Mouse (Mus musculus): ENCODE measurements around the gene Klhl12. TPM values are rescaled to one million over a fixed set of nuclear protein-coding genes. Genes with fewer than 3 reads are reported as not detected.

Klhl12 gene
- 17.4 and 20.8 TPM in 2 replicates for polyA plus RNA-seq (2014; fragmentation: Nextera tagmentation; extraction: Ambion mirVana)

GRCm38 (mm10) chr1:134454904-134455824, at the start of gene Klhl12:
TSS of gene Klhl12 (plus strand) at chr1:134455531.
- Histone ChIP-seq H3K4me2 (ENCODE audit: low read length) (peak within 1 kb of the TSS; percentile 86), H3K9me3 (ENCODE audit: control insufficient read depth, low read length) (no peaks in the 10 kb centered on the region), H3K9ac (ENCODE audit: low read length) (peak within 1 kb of the TSS; percentile 96), H3K4me1 (ENCODE audit: control insufficient read depth in 2 of 2, insufficient read depth in 2 of 2, low read length in 2 of 2) (peaks cover 0 to 16% of the 10 kb centered on the region in 2 experiments; a peak in 2 of 4 replicates), H3K27ac (replicated peaks in 1 of 2; ENCODE audit: control insufficient read depth in 1 of 2, insufficient read depth in 1 of 2, low read depth in 2 of 2, low read length in 2 of 2) (peak within 1 kb of the TSS; percentile 32 to 55; a peak in 3 of 4 replicates), H3K36me3 (ENCODE audit: control insufficient read depth, insufficient read depth, low read length) (peaks cover 17% of the 10 kb centered on the region), H3K4me3 (ENCODE audit: control insufficient read depth in 1 of 2, insufficient read depth in 1 of 2, low read depth in 1 of 2, low read length in 2 of 2) (peak within 1 kb of the TSS; percentile 65 to 95), H3K27me3 (ENCODE audit: control insufficient read depth, insufficient read depth, low read length) (no peaks in the 10 kb centered on the region)
- WGBS = under 1% methylated on average over 61 of the region's 61 CpGs
- ATAC-seq (ENCODE audit: insufficient number of reproducible peaks, insufficient read depth, low FRiP score, low read depth) = peak; percentile 86

GRCm38 (mm10) chr1:134406414-134406771, 48.9 kb upstream of the Klhl12 start:
- Histone ChIP-seq H3K9ac (ENCODE audit: low read length) (peak overlapping the region; percentile 86), H3K4me1 (ENCODE audit: control insufficient read depth in 2 of 2, insufficient read depth in 2 of 2, low read length in 2 of 2) (peaks cover 2 to 5% of the 10 kb centered on the region in 2 experiments), H3K36me3 (ENCODE audit: control insufficient read depth, insufficient read depth, low read length) (peaks cover 39% of the 10 kb centered on the region), H3K27ac (replicated peaks in 1 of 2; ENCODE audit: control insufficient read depth in 1 of 2, insufficient read depth in 1 of 2, low read depth in 2 of 2, low read length in 2 of 2) (peak overlapping the region; percentile 11 to 71; a peak in 1 of 4 replicates), H3K9me3 (ENCODE audit: control insufficient read depth, low read length) (no peaks in the 10 kb centered on the region), H3K4me3 (ENCODE audit: control insufficient read depth in 1 of 2, insufficient read depth in 1 of 2, low read depth in 1 of 2, low read length in 2 of 2) (peak overlapping the region; percentile 65 to 70), H3K4me2 (ENCODE audit: low read length) (peak overlapping the region; percentile 69), H3K27me3 (ENCODE audit: control insufficient read depth, insufficient read depth, low read length) (no peaks in the 10 kb centered on the region)
- no peak for ATAC-seq (ENCODE audit: insufficient number of reproducible peaks, insufficient read depth, low FRiP score, low read depth)
- 25% methylated on average over 8 of the region's 8 CpGs for WGBS

- Histone ChIP-seq H3K27me3 (ENCODE audit: control insufficient read depth, insufficient read depth, low read length) (no peaks in the 10 kb centered on the region), H3K27ac (replicated peaks in 1 of 2; ENCODE audit: control insufficient read depth in 1 of 2, insufficient read depth in 1 of 2, low read depth in 2 of 2, low read length in 2 of 2) (no peak overlapping the region), H3K4me2 (ENCODE audit: low read length) (no peak overlapping the region), H3K36me3 (ENCODE audit: control insufficient read depth, insufficient read depth, low read length) (peaks cover 49% of the 10 kb centered on the region), H3K9me3 (ENCODE audit: control insufficient read depth, low read length) (no peaks in the 10 kb centered on the region), H3K9ac (ENCODE audit: low read length) (no peak overlapping the region), H3K4me3 (ENCODE audit: control insufficient read depth in 1 of 2, insufficient read depth in 1 of 2, low read depth in 1 of 2, low read length in 2 of 2) (no peak overlapping the region), H3K4me1 (ENCODE audit: control insufficient read depth in 2 of 2, insufficient read depth in 2 of 2, low read length in 2 of 2) (peaks cover 2 to 5% of the 10 kb centered on the region in 2 experiments)
- ATAC-seq (ENCODE audit: insufficient number of reproducible peaks, insufficient read depth, low FRiP score, low read depth) = no peak
- WGBS = 89% methylated on average over 8 of the region's 8 CpGs
Observed at GRCm38 (mm10) chr1:134408080-134408479, 47.3 kb upstream of the Klhl12 start.

- no peak overlapping the region for H3K4me3 ChIP-seq (ENCODE audit: control insufficient read depth in 1 of 2, insufficient read depth in 1 of 2, low read depth in 1 of 2, low read length in 2 of 2)
- H3K4me1 ChIP-seq (ENCODE audit: control insufficient read depth in 2 of 2, insufficient read depth in 2 of 2, low read length in 2 of 2) = peaks cover 4 to 19% of the 10 kb centered on the region in 2 experiments; a peak in 3 of 4 replicates
- H3K36me3 ChIP-seq (ENCODE audit: control insufficient read depth, insufficient read depth, low read length) = peaks cover 49% of the 10 kb centered on the region
- no peaks in the 10 kb centered on the region for H3K27me3 ChIP-seq (ENCODE audit: control insufficient read depth, insufficient read depth, low read length)
- H3K4me2 ChIP-seq (ENCODE audit: low read length) = no peak overlapping the region
- no peak for ATAC-seq (ENCODE audit: insufficient number of reproducible peaks, insufficient read depth, low FRiP score, low read depth)
- H3K9me3 ChIP-seq (ENCODE audit: control insufficient read depth, low read length) = no peaks in the 10 kb centered on the region
- H3K9ac ChIP-seq (ENCODE audit: low read length) = no peak overlapping the region
- 87% methylated on average over 9 of the region's 9 CpGs for WGBS
- H3K27ac ChIP-seq (replicated peaks in 1 of 2; ENCODE audit: control insufficient read depth in 1 of 2, insufficient read depth in 1 of 2, low read depth in 2 of 2, low read length in 2 of 2) = no peak overlapping the region
Observed at GRCm38 (mm10) chr1:134411706-134412629, 43.4 kb upstream of the Klhl12 start.

GRCm38 (mm10) chr1:134414038-134414437, 41.3 kb upstream of the Klhl12 start:
- peak overlapping the region; percentile 89; the same call in 1 of the 2 replicates for H3K9ac ChIP-seq (ENCODE audit: low read length)
- H3K27me3 ChIP-seq (ENCODE audit: control insufficient read depth, insufficient read depth, low read length) = no peaks in the 10 kb centered on the region
- peak overlapping the region; percentile 62 for H3K4me2 ChIP-seq (ENCODE audit: low read length)
- H3K27ac ChIP-seq (replicated peaks in 1 of 2; ENCODE audit: control insufficient read depth in 1 of 2, insufficient read depth in 1 of 2, low read depth in 2 of 2, low read length in 2 of 2) = peak overlapping the region in 1 of 2 experiments; percentile 87; a peak in 2 of 4 replicates
- peaks cover 34% of the 10 kb centered on the region for H3K36me3 ChIP-seq (ENCODE audit: control insufficient read depth, insufficient read depth, low read length)
- no peak for ATAC-seq (ENCODE audit: insufficient number of reproducible peaks, insufficient read depth, low FRiP score, low read depth)
- H3K4me1 ChIP-seq (ENCODE audit: control insufficient read depth in 2 of 2, insufficient read depth in 2 of 2, low read length in 2 of 2) = peaks cover 8 to 31% of the 10 kb centered on the region in 2 experiments
- no peaks in the 10 kb centered on the region for H3K9me3 ChIP-seq (ENCODE audit: control insufficient read depth, low read length)
- no peak overlapping the region for H3K4me3 ChIP-seq (ENCODE audit: control insufficient read depth in 1 of 2, insufficient read depth in 1 of 2, low read depth in 1 of 2, low read length in 2 of 2)
- 39% methylated on average over 2 of the region's 2 CpGs for WGBS

GRCm38 (mm10) chr1:134414501-134415167, 40.7 kb upstream of the Klhl12 start:
- ATAC-seq (ENCODE audit: insufficient number of reproducible peaks, insufficient read depth, low FRiP score, low read depth) = no peak

More at GRCm38 (mm10) chr1:134414501-134415167, 40.7 kb upstream of the Klhl12 start:
- Histone ChIP-seq H3K36me3 (ENCODE audit: control insufficient read depth, insufficient read depth, low read length) (peaks cover 28% of the 10 kb centered on the region), H3K4me3 (ENCODE audit: control insufficient read depth in 1 of 2, insufficient read depth in 1 of 2, low read depth in 1 of 2, low read length in 2 of 2) (peak overlapping the region; percentile 42 to 90), H3K27me3 (ENCODE audit: control insufficient read depth, insufficient read depth, low read length) (no peaks in the 10 kb centered on the region), H3K4me2 (ENCODE audit: low read length) (peak overlapping the region; percentile 62), H3K4me1 (ENCODE audit: control insufficient read depth in 2 of 2, insufficient read depth in 2 of 2, low read length in 2 of 2) (peaks cover 10 to 37% of the 10 kb centered on the region in 2 experiments), H3K27ac (replicated peaks in 1 of 2; ENCODE audit: control insufficient read depth in 1 of 2, insufficient read depth in 1 of 2, low read depth in 2 of 2, low read length in 2 of 2) (peak overlapping the region; percentile 87 to 95), H3K9ac (ENCODE audit: low read length) (peak overlapping the region; percentile 89), H3K9me3 (ENCODE audit: control insufficient read depth, low read length) (no peaks in the 10 kb centered on the region)
- 14% methylated on average over 11 of the region's 11 CpGs for WGBS

Data from heart, embryonic 14.5 days (tissue).